Mouse (Mus musculus) lung, adult 2 months (tissue): ENCODE measurements around the gene Olfml1.

Source experiments
- CTCF ChIP-seq: fragments of 200-500 bp; IDR thresholded peaks from 2 replicates; pipeline ENCODE4 v1.5.1; 2011; ENCODE audit warnings: mild to moderate bottlenecking, low read length, control low read depth; ENCODE audit not compliant: insufficient read depth
- POLR2A ChIP-seq: fragments of 200-500 bp; IDR thresholded peaks from 2 replicates; pipeline ENCODE4 v1.6.1; 2011; ENCODE audit warnings: low read depth, mild to moderate bottlenecking, control low read depth, low read length, borderline replicate concordance; ENCODE audit errors: extremely low read depth

DNA sequence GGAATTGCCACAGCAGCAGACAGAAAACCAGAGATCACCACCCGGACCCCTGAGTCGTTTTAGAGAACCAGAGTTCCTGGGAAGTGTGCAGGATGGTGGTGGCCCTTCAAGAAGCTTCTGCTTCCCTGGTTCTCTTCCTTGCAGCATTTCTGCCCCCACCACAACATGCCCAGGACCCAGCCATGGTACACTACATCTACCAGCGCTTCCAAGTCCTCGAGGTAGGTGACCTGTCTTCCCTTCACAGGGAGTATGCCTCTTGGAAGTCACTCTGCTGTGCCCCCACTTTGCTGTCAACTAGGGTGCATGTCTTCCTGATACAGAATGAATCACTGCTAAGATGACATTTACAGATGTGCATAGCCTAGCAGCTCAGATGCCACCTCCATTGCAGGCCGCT, 428 bp downstream of the Olfml1 start:
- TF ChIP-seq POLR2A (no peak), CTCF (no peak)
